Mouse (Mus musculus) MEL (cell line): Measurements from ENCODE around the gene Olfr1369-ps1. TPM values are rescaled to one million over a fixed set of nuclear protein-coding genes. Genes with fewer than 3 reads are reported as not detected.
A peak's percentile ranks its signal among the peaks of the same experiment; 100 is the strongest.

Source experiments
- DNase-seq: peaks from one replicate; pipeline ENCODE4 v3.0.0; 2011; ENCODE audit warnings: low read depth, low spot score
- H3K27ac ChIP-seq: 2 replicates; pipeline ENCODE4 v1.5.1; 2012; ENCODE audit warnings: low read depth, mild to moderate bottlenecking, control low read depth, low read length, moderate library complexity; ENCODE audit not compliant: control insufficient read depth
- H3K27me3 ChIP-seq, 2 experiments: fragments of 150-350 bp in 1 of 2; sonication (generic) in 1 of 2; 2 replicates each; pipeline ENCODE4 v1.6.1; 2012; ENCODE audit warnings: low read length in 2 of 2, mild to moderate bottlenecking in 2 of 2, improper control_type of control experiment in 1 of 2, moderate library complexity in 1 of 2; ENCODE audit not compliant: insufficient read depth in 2 of 2, control insufficient read depth in 1 of 2
- H3K36me3 ChIP-seq, 2 experiments: 2 replicates each; pipeline ENCODE4 v1.6.1; 2012 to 2014; ENCODE audit warnings: low read length in 2 of 2, improper control_type of control experiment in 1 of 2, inconsistent platforms in 1 of 2, mild to moderate bottlenecking in 1 of 2; ENCODE audit not compliant: insufficient read depth in 2 of 2, control insufficient read depth in 1 of 2
- H3K4me1 ChIP-seq, 2 experiments: fragments of 150-350 bp in 1 of 2; sonication (generic) in 1 of 2; 2 replicates each; pipeline ENCODE4 v1.6.1; 2012; ENCODE audit warnings: low read length in 2 of 2, improper control_type of control experiment in 1 of 2, mild to moderate bottlenecking in 1 of 2; ENCODE audit not compliant: insufficient read depth in 2 of 2, control insufficient read depth in 1 of 2
- H3K4me3 ChIP-seq, 2 experiments: fragments of 150-350 bp in 1 of 2; sonication (generic) in 1 of 2; 2 replicates each; pipeline ENCODE4 v1.5.1; 2012; ENCODE audit warnings: low read depth in 2 of 2, low read length in 2 of 2, mild to moderate bottlenecking in 2 of 2, moderate library complexity in 2 of 2, control low read depth in 1 of 2, improper control_type of control experiment in 1 of 2; ENCODE audit not compliant: control insufficient read depth in 1 of 2, insufficient read depth in 1 of 2
- H3K79me2 ChIP-seq: 2 replicates; pipeline ENCODE4 v1.6.1; 2012; ENCODE audit warnings: mild to moderate bottlenecking, low read length, moderate library complexity; ENCODE audit not compliant: control insufficient read depth, poor library complexity, insufficient read depth
- H3K9ac ChIP-seq: 2 replicates; pipeline ENCODE4 v1.6.1; 2012; ENCODE audit warnings: low read depth, mild to moderate bottlenecking, control low read depth, low read length, moderate library complexity; ENCODE audit not compliant: control insufficient read depth, poor library complexity, severe bottlenecking
- H3K9me3 ChIP-seq: fragments of 150-350 bp; sonication (generic); replicated peaks from 2 replicates; pipeline ENCODE4 v1.6.1; 2012; ENCODE audit warnings: mild to moderate bottlenecking, low read length, improper control_type of control experiment, moderate library complexity; ENCODE audit not compliant: insufficient read depth
- BHLHE40 ChIP-seq: IDR thresholded peaks from 2 replicates; pipeline ENCODE4 v1.6.1; 2012; ENCODE audit warnings: low read depth, mild to moderate bottlenecking, inconsistent platforms, low read length, improper control_type of control experiment, borderline replicate concordance
- CHD2 ChIP-seq: IDR thresholded peaks from 2 replicates; pipeline ENCODE4 v1.6.1; 2011; ENCODE audit warnings: low read length, improper control_type of control experiment
- CTCF ChIP-seq, 3 experiments: IDR thresholded peaks in 2 of 3; conservative IDR thresholded peaks in 1 of 3; 2 replicates each; pipeline ENCODE4 v1.5.1; 2011 to 2012; ENCODE audit warnings: low read length in 3 of 3, low read depth in 2 of 3, mild to moderate bottlenecking in 2 of 3, improper control_type of control experiment in 1 of 3, inconsistent platforms in 1 of 3, mixed read lengths in 1 of 3, moderate library complexity in 1 of 3; ENCODE audit not compliant: control insufficient read depth in 1 of 3, insufficient read depth in 1 of 3, poor library complexity in 1 of 3, severe bottlenecking in 1 of 3
- E2F4 ChIP-seq: IDR thresholded peaks from 2 replicates; pipeline ENCODE4 v1.6.1; 2011; ENCODE audit warnings: low read depth, low read length, improper control_type of control experiment, borderline replicate concordance
- EP300 ChIP-seq, 2 experiments: IDR thresholded peaks; 2 replicates each; pipeline ENCODE4 v1.6.1; 2011; ENCODE audit warnings: improper control_type of control experiment in 2 of 2, low read length in 2 of 2, low read depth in 1 of 2, mild to moderate bottlenecking in 1 of 2
- GABPA ChIP-seq: IDR thresholded peaks from 2 replicates; pipeline ENCODE4 v1.6.1; 2012; ENCODE audit warnings: low read depth, mild to moderate bottlenecking, inconsistent platforms, low read length, improper control_type of control experiment, moderate library complexity
- GATA1 ChIP-seq: IDR thresholded peaks from 2 replicates; pipeline ENCODE4 v1.6.1; 2011; ENCODE audit warnings: low read depth, low read length, improper control_type of control experiment
- MXI1 ChIP-seq: IDR thresholded peaks from 2 replicates; pipeline ENCODE4 v1.6.1; 2011; ENCODE audit warnings: mild to moderate bottlenecking, low read depth, low read length, improper control_type of control experiment
- MYB ChIP-seq: IDR thresholded peaks from 2 replicates; pipeline ENCODE4 v1.6.1; 2011; ENCODE audit warnings: mild to moderate bottlenecking, low read depth, low read length, improper control_type of control experiment
- NELFE ChIP-seq: IDR thresholded peaks from 2 replicates; pipeline ENCODE4 v1.6.1; 2011; ENCODE audit warnings: low read depth, low read length, improper control_type of control experiment
- NRF1 ChIP-seq: IDR thresholded peaks from 2 replicates; pipeline ENCODE4 v1.6.1; 2014; ENCODE audit warnings: low read depth, mild to moderate bottlenecking, inconsistent platforms, low read length, improper control_type of control experiment, moderate library complexity; ENCODE audit not compliant: poor library complexity, insufficient read depth, severe bottlenecking
- POLR2AphosphoS2 ChIP-seq: IDR thresholded peaks from 2 replicates; pipeline ENCODE4 v1.6.1; 2011; ENCODE audit warnings: low read length, improper control_type of control experiment
- RCOR1 ChIP-seq: IDR thresholded peaks from 2 replicates; pipeline ENCODE4 v1.6.1; 2012; ENCODE audit warnings: low read depth, mild to moderate bottlenecking, inconsistent platforms, low read length, improper control_type of control experiment
- SIN3A ChIP-seq: IDR thresholded peaks from 2 replicates; pipeline ENCODE4 v1.6.1; 2012; ENCODE audit warnings: low read length, improper control_type of control experiment, inconsistent platforms
- SMC3 ChIP-seq: IDR thresholded peaks from 2 replicates; pipeline ENCODE4 v1.6.1; 2011; ENCODE audit warnings: low read depth, low read length, improper control_type of control experiment
- TAL1 ChIP-seq: IDR thresholded peaks from 2 replicates; pipeline ENCODE4 v1.6.1; 2012; ENCODE audit warnings: mild to moderate bottlenecking, inconsistent platforms, low read length, moderate library complexity, mixed read lengths
- UBTF ChIP-seq: IDR thresholded peaks from 2 replicates; pipeline ENCODE4 v1.6.1; 2012; ENCODE audit warnings: low read depth, mild to moderate bottlenecking, inconsistent platforms, low read length, improper control_type of control experiment, moderate library complexity, borderline replicate concordance; ENCODE audit not compliant: insufficient read depth
- USF2 ChIP-seq, 2 experiments: IDR thresholded peaks; 2 replicates each; pipeline ENCODE4 v1.6.1; 2011 to 2012; ENCODE audit warnings: improper control_type of control experiment in 2 of 2, low read length in 2 of 2, borderline replicate concordance in 1 of 2, inconsistent platforms in 1 of 2, low read depth in 1 of 2, mild to moderate bottlenecking in 1 of 2; ENCODE audit not compliant: insufficient read depth in 1 of 2
- ZNF384 ChIP-seq: IDR thresholded peaks from 2 replicates; pipeline ENCODE4 v1.6.1; 2012; ENCODE audit warnings: low read depth, mild to moderate bottlenecking, inconsistent platforms, low read length, improper control_type of control experiment
- polyA plus RNA-seq, 2 experiments: library from polyadenylated mRNA; stranded (reverse) in 1 of 2; unstranded in 1 of 2; fragments of >175 nt in 1 of 2; fragments of >200 nt in 1 of 2; gene quantifications; 2 replicates each; pipeline versions ENCODE4 v1.2.1 to v1.2.4; 2012; ENCODE audit warnings: low replicate concordance in 2 of 2, low read depth in 1 of 2; ENCODE audit not compliant: insufficient read length in 2 of 2, insufficient read depth in 1 of 2, missing spikeins in 1 of 2
- total RNA-seq: library from RNA; depleted of rRNA; stranded (reverse); fragments of 300-350 nt; gene quantifications from 2 replicates; pipeline ENCODE4 v1.2.3, GENCODE M21; 2012

Gene Olfr1369-ps1
- total and polyA plus RNA-seq, 3 experiments = 0.74 TPM; not detected in 2

DNA sequence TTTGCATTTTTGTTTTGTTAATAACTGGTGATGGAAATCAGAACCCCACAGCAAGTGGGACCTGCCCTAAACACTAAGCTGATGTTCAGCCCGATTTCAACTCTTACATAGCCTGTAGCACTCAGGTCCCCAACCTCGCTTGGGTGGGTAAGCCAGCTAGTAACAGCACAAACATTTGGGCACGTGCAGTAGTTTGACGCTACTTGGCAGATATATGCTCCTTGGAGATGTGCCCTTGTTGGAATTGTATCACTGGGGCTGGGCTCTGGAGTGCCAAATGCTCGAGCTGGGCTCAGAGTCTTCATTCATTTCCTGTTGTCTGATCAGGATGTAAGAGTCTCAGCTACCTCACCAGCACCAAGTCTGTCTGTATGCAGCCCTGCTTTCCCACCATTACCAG is 51.3 kb downstream of the Olfr1369-ps1 start:
- TF ChIP-seq TAL1 = no peak
- no peak for TF ChIP-seq E2F4
- no peak for TF ChIP-seq GABPA
- TF ChIP-seq EP300 (IDR thresholded peaks at IDR 0.05; ENCODE audit: low read depth in 1 of 2, low read length in 2 of 2) = no peak
- no peak for TF ChIP-seq POLR2AphosphoS2
- TF ChIP-seq, all 39 proteins: peak for 0
- Histone ChIP-seq H3K9ac (no peak overlapping the region), H3K4me1 (peaks cover 3 to 8% of the 10 kb centered on the region in 2 experiments; a peak in 2 of 4 replicates), H3K79me2 (no peaks in the 10 kb centered on the region; the same call in 1 of the 2 replicates), H3K27ac (no peak overlapping the region), H3K4me3 (peak overlapping the region in 1 of 2 experiments; percentile 1; a peak in 2 of 4 replicates), H3K36me3 (peaks cover 0 to 6% of the 10 kb centered on the region in 2 experiments; a peak in 2 of 4 replicates), H3K27me3 (peaks cover 0 to under 1% of the 10 kb centered on the region in 2 experiments; a peak in 1 of 4 replicates), H3K9me3 (no peaks in the 10 kb centered on the region)
- no peak for DNase-seq

- TF ChIP-seq EP300 (IDR thresholded peaks at IDR 0.05; ENCODE audit: low read depth in 1 of 2, low read length in 2 of 2) = no peak
- TF ChIP-seq USF2 (IDR thresholded peaks at IDR 0.05; ENCODE audit: borderline replicate concordance in 1 of 2, insufficient read depth in 1 of 2, low read depth in 1 of 2, low read length in 2 of 2) = no peak
- TF ChIP-seq MXI1 = no peak
- TF ChIP-seq SIN3A = no peak
- no peak for TF ChIP-seq GABPA
- no peak for TF ChIP-seq CHD2
- TF ChIP-seq SMC3 = no peak
- TF ChIP-seq NRF1 = no peak
- no peak for TF ChIP-seq UBTF
- no peak for TF ChIP-seq NELFE
- TF ChIP-seq GATA1 = no peak
- TF ChIP-seq MYB = no peak
- no peak for TF ChIP-seq ZNF384
- no peak for TF ChIP-seq RCOR1
- no peak for TF ChIP-seq BHLHE40
- no peak for TF ChIP-seq CTCF (IDR thresholded peaks at IDR 0.05 in 2 of 3, conservative IDR thresholded peaks at IDR 0.05 in 1 of 3; ENCODE audit: control insufficient read depth in 1 of 3, insufficient read depth in 1 of 3, low read depth in 2 of 3, low read length in 3 of 3, poor library complexity in 1 of 3, severe bottlenecking in 1 of 3)
- peak overlapping the region; percentile 61 for H3K9ac ChIP-seq
- H3K4me3 ChIP-seq = peak overlapping the region; percentile 53 to 84
- peak; percentile 93 for DNase-seq
- no peaks in the 10 kb centered on the region for H3K27me3 ChIP-seq
- H3K27ac ChIP-seq = no peak overlapping the region
- peaks cover 0 to 7% of the 10 kb centered on the region in 2 experiments; a peak in 1 of 4 replicates for H3K4me1 ChIP-seq
- no peaks in the 10 kb centered on the region for H3K79me2 ChIP-seq
- peaks cover 0 to 7% of the 10 kb centered on the region in 2 experiments; a peak in 2 of 4 replicates for H3K36me3 ChIP-seq
- H3K9me3 ChIP-seq = no peaks in the 10 kb centered on the region
These were observed 55.9 kb downstream of the Olfr1369-ps1 start for GRCm38 (mm10) chr13:21166936-21167909.
